Mouse (Mus musculus) stomach, postnatal 0 days (tissue): ENCODE data around the gene Sema4f.

Experiments
- CTCF ChIP-seq: IDR thresholded peaks from 2 replicates; pipeline ENCODE4 v1.5.1; 2016; ENCODE audit warnings: antibody characterized with exemption, low read depth, mild to moderate bottlenecking, moderate library complexity
- EP300 ChIP-seq: optimal IDR thresholded peaks from 2 replicates; pipeline ENCODE3; 2016; ENCODE audit warnings: antibody characterized with exemption

- TF ChIP-seq CTCF (no peak), EP300 (no peak)
Measured at GRCm38 (mm10) chr6:82885441-82885840, 54.1 kb downstream of the Sema4f start.
